Mouse (Mus musculus): ENCODE data around the gene Syn3.
"Not testable (repeated sequence)": the region's sequence is repeated elsewhere in the genome, so short reads cannot be mapped to it uniquely, and the experiment has no call there.

The Syn3 gene

GRCm38 (mm10) chr10:86026807-86027206, 471.9 kb downstream of the Syn3 start:
- not testable (repeated sequence) for DNase-seq

GRCm38 (mm10) chr10:86026354-86026753, 472.3 kb downstream of the Syn3 start:
- DNase-seq: no peak

GRCm38 (mm10) chr10:86025906-86026305, 472.8 kb downstream of the Syn3 start:
- no peak for DNase-seq

- DNase-seq: no peak
These were observed 475.5 kb downstream of the Syn3 start for GRCm38 (mm10) chr10:86023149-86023548.

GRCm38 (mm10) chr10:86022474-86022816, 476.3 kb downstream of the Syn3 start:
- no peak for DNase-seq

GRCm38 (mm10) chr10:86021749-86022473, 476.8 kb downstream of the Syn3 start, which contains the start of gene Fbxo7:
Gene Fbxo7, plus strand, starts transcription at chr10:86021972.
- peak; percentile 95 for DNase-seq

- no peak for DNase-seq
These were observed 477.3 kb downstream of the Syn3 start for GRCm38 (mm10) chr10:86021408-86021748.

- DNase-seq: no peak
These were observed 479.9 kb downstream of the Syn3 start for GRCm38 (mm10) chr10:86018813-86019212.

- DNase-seq: no peak
These were observed 480.9 kb downstream of the Syn3 start for GRCm38 (mm10) chr10:86017781-86018180.

- DNase-seq: no peak
These were observed 486.9 kb downstream of the Syn3 start, which contains the start of gene Bpifc for GRCm38 (mm10) chr10:86011781-86012180. Gene Bpifc, minus strand, starts transcription at chr10:86011895.

GRCm38 (mm10) chr10:86011172-86011571, 487.5 kb downstream of the Syn3 start:
- DNase-seq: no peak

- no peak for DNase-seq
These were observed 488.1 kb downstream of the Syn3 start for GRCm38 (mm10) chr10:86010636-86011035.

- DNase-seq: no peak
These were observed 489.0 kb downstream of the Syn3 start for GRCm38 (mm10) chr10:86009688-86010087.

- no peak for DNase-seq
These were observed 492.2 kb downstream of the Syn3 start for GRCm38 (mm10) chr10:86006455-86006854.
